Mouse (Mus musculus) olfactory bulb, adult 2 months (tissue): ENCODE data around the gene Clca4a.

Experiments
- CTCF ChIP-seq: fragments of 200-500 bp; IDR thresholded peaks from 2 replicates; pipeline ENCODE4 v1.5.1; 2012; ENCODE audit warnings: low read depth, mild to moderate bottlenecking, low read length, moderate library complexity; ENCODE audit not compliant: insufficient read depth
- POLR2A ChIP-seq: fragments of 200-500 bp; IDR thresholded peaks from 2 replicates; pipeline ENCODE4 v1.6.1; 2012; ENCODE audit warnings: mild to moderate bottlenecking, low read depth, low read length, moderate library complexity; ENCODE audit not compliant: insufficient read depth

GRCm38 (mm10) chr3:144933011-144933491, 41.8 kb downstream of the Clca4a start:
- TF ChIP-seq CTCF (no peak), POLR2A (no peak)
